Mouse (Mus musculus): ENCODE results near the gene Atp8a2. TPM values are rescaled to one million over a fixed set of nuclear protein-coding genes. Genes with fewer than 3 reads are reported as not detected.
"Not testable (repeated sequence)": the region's sequence is repeated elsewhere in the genome, so short reads cannot be mapped to it uniquely, and the experiment has no call there.

Gene Atp8a2
- total RNA-seq, 2 experiments from 2014 or later, result 0.99 to 1.9 TPM

- no peak for DNase-seq
Measured at GRCm38 (mm10) chr14:59644166-59644565, 552.8 kb downstream of the Atp8a2 start.

GRCm38 (mm10) chr14:59643582-59643981 lies 553.4 kb downstream of the Atp8a2 start:
- no peak for DNase-seq

GRCm38 (mm10) chr14:59641856-59642255 lies 555.1 kb downstream of the Atp8a2 start:
- no peak for DNase-seq

- DNase-seq, result no peak
Measured at GRCm38 (mm10) chr14:59638906-59639703, 557.9 kb downstream of the Atp8a2 start.

GRCm38 (mm10) chr14:59633988-59634387 lies 563.0 kb downstream of the Atp8a2 start:
- peak; percentile 27 to 29 for DNase-seq

GRCm38 (mm10) chr14:59633295-59633898 lies 563.6 kb downstream of the Atp8a2 start:
- no peak for DNase-seq

GRCm38 (mm10) chr14:59632067-59632466 lies 564.9 kb downstream of the Atp8a2 start:
- DNase-seq, result no peak

GRCm38 (mm10) chr14:59630096-59630495 lies 566.9 kb downstream of the Atp8a2 start:
- no peak for DNase-seq

GRCm38 (mm10) chr14:59629308-59629707 lies 567.7 kb downstream of the Atp8a2 start:
- DNase-seq, result no peak

- no peak for DNase-seq
Measured at GRCm38 (mm10) chr14:59627823-59628222, 569.2 kb downstream of the Atp8a2 start.

GRCm38 (mm10) chr14:59627142-59627680 lies 569.8 kb downstream of the Atp8a2 start:
- no peak for DNase-seq

GRCm38 (mm10) chr14:59626711-59627110 lies 570.3 kb downstream of the Atp8a2 start:
- no peak for DNase-seq

GRCm38 (mm10) chr14:59625806-59626364 lies 571.1 kb downstream of the Atp8a2 start:
- DNase-seq, result peak; percentile 55

GRCm38 (mm10) chr14:59625158-59625805 lies 571.7 kb downstream of the Atp8a2 start, which contains the start of gene Shisa2:
TSS of gene Shisa2 (plus strand) at chr14:59625308.
- DNase-seq, result peak; percentile 86 to 88

GRCm38 (mm10) chr14:59624326-59624885 lies 572.6 kb downstream of the Atp8a2 start:
- DNase-seq, result no peak

GRCm38 (mm10) chr14:59616802-59617201 lies 580.2 kb downstream of the Atp8a2 start:
- no peak for DNase-seq

GRCm38 (mm10) chr14:59614149-59614548 lies 582.8 kb downstream of the Atp8a2 start:
- not testable (repeated sequence) for DNase-seq

- peak; percentile 75 to 83 for DNase-seq
Measured at GRCm38 (mm10) chr14:59612920-59613625, 583.9 kb downstream of the Atp8a2 start.

- DNase-seq, result no peak
Measured at GRCm38 (mm10) chr14:59607021-59607420, 590.0 kb downstream of the Atp8a2 start.

- DNase-seq, result peak; percentile 75 to 85
Measured at GRCm38 (mm10) chr14:59605671-59606353, 591.2 kb downstream of the Atp8a2 start.
